Mouse (Mus musculus) limb, embryonic 10.5 days (tissue): ENCODE results near the gene Ccdc146. TPM values are rescaled to one million over a fixed set of nuclear protein-coding genes. Genes with fewer than 3 reads are reported as not detected.

Experiments used
- DNase-seq: peaks from one replicate; pipeline ENCODE4 v3.0.0-alpha.2; 2017; ENCODE audit warnings: low spot score
- H3K27ac ChIP-seq: fragments of 300-500 bp; sonication (generic); 2 replicates; pipeline ENCODE4 v1.5.1; 2016; ENCODE audit warnings: mild to moderate bottlenecking
- H3K27me3 ChIP-seq: fragments of 300-500 bp; sonication (generic); 2 replicates; pipeline ENCODE4 v1.6.1; 2016; ENCODE audit warnings: low read depth, mild to moderate bottlenecking; ENCODE audit not compliant: poor library complexity, severe bottlenecking
- H3K36me3 ChIP-seq: fragments of 300-500 bp; sonication (generic); 2 replicates; pipeline ENCODE4 v1.6.1; 2016; ENCODE audit warnings: mild to moderate bottlenecking, moderate library complexity
- H3K4me1 ChIP-seq: fragments of 300-500 bp; sonication (generic); 2 replicates; pipeline ENCODE4 v1.6.1; 2016
- H3K4me3 ChIP-seq: fragments of 300-500 bp; sonication (generic); 2 replicates; pipeline ENCODE4 v1.5.1; 2016; ENCODE audit warnings: mild to moderate bottlenecking, moderate library complexity
- H3K9me3 ChIP-seq: fragments of 300-500 bp; sonication (generic); replicated peaks from 2 replicates; pipeline ENCODE4 v1.6.1; 2016; ENCODE audit warnings: mild to moderate bottlenecking
- WGBS: fragments of 180-500 bp; shearing (Covaris S2); methylation state at CpG from one replicate; pipeline ENCODE4 v1.1.7; 2016; 5-methylcytosine and 5-hydroxymethylcytosine counted together
- polyA plus RNA-seq: library from polyadenylated mRNA; unstranded; fragments of >200 nt; fragmentation: Nextera tagmentation; extraction: Ambion mirVana; gene quantifications from 2 replicates; pipeline ENCODE4 v1.2.1, GENCODE M21; 2016

Ccdc146 gene
- polyA plus RNA-seq, 1 experiment from 2014 or later = not detected

DNA sequence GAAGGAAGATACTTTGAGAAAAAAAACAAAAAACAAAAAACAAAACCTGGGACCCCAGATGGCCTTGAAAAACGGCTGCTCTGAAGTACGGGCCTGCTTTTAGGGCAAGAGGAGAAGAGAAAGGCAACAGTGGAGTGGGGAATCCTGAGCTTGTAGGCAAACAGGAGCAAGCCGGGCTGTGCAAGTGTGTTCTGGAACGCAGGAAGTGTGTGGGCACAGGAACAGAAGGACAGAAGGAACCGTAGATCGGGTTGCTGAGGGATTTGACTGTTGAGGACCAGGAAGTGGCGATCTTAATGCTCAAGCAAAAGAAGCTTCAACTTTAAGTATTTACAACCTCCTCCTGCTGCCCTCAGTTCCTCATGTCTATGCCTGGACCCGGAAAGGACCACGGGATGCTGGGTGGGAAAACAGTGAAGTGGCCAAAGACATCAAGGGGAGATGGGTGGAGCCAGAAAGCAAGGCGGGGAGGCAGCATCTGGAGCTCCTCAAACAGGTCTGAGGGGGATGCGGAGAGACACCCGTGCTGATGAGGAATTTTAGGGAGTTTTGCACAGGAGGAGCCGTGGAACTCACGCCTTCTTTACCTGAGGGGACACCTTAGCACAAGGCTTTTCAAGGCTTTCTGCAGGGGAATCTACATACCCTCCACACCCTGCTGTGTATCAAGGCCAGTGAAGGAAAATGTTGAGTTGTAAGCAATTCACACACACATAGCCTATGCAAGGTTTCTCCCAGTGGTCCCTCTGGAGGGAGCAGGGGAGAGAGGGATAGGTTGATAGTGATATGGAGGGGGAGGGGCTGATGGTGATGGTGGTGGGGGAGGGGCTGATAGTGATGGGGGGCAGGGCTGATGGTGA is 40.9 kb downstream of the Ccdc146 start:
- H3K27me3 ChIP-seq = peaks cover 44% of the 10 kb centered on the region; the same call in 1 of the 2 replicates
- no peaks in the 10 kb centered on the region for H3K36me3 ChIP-seq
- H3K4me3 ChIP-seq = 0 out of 2 replicates have a peak overlapping the region, but pooled peaks have one; percentile 5
- no peak overlapping the region for H3K27ac ChIP-seq
- DNase-seq = peak; percentile 32
- H3K4me1 ChIP-seq = peaks cover 15% of the 10 kb centered on the region
- H3K9me3 ChIP-seq = no peaks in the 10 kb centered on the region
- WGBS = 27% methylated on average over 14 of the region's 14 CpGs

DNA sequence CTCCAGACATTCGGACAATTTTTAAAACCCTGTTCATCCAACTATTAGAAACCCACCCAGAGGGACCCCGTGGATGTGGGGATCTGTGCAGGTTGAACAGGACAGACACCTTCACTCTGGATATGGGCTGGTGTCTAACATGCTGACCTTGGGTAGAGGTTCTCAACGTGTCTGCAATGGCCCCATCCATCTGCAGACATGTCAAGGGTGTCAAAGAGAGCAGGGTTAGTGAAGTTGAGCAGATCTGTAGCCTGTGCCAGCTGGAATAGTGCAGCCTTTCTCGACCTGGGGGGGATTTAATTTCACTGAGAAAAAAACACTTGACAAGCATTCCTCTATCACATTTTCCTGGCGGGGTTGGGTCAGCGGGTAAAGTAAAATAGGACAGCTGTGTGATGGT is 41.8 kb downstream of the Ccdc146 start:
- no peak for DNase-seq
- no peak overlapping the region for H3K27ac ChIP-seq
- 55% methylated on average over 6 of the region's 6 CpGs for WGBS

GRCm38 (mm10) chr5:21381986-21382385 is 42.5 kb downstream of the Ccdc146 start:
- 35% methylated on average over 6 of the region's 6 CpGs for WGBS

More for the DNA sequence above, 41.8 kb downstream of the Ccdc146 start:
- H3K36me3 ChIP-seq = no peaks in the 10 kb centered on the region
- no peaks in the 10 kb centered on the region for H3K9me3 ChIP-seq
- peaks cover 44% of the 10 kb centered on the region; the same call in 1 of the 2 replicates for H3K27me3 ChIP-seq
- peaks cover 15% of the 10 kb centered on the region for H3K4me1 ChIP-seq
- H3K4me3 ChIP-seq = no peak overlapping the region

GRCm38 (mm10) chr5:21378397-21378796 is 46.1 kb downstream of the Ccdc146 start:
- no peak overlapping the region for H3K4me3 ChIP-seq
- no peak for DNase-seq
- H3K9me3 ChIP-seq = no peaks in the 10 kb centered on the region
- peaks cover 42% of the 10 kb centered on the region for H3K27me3 ChIP-seq
- no peak overlapping the region for H3K27ac ChIP-seq
- H3K36me3 ChIP-seq = no peaks in the 10 kb centered on the region
- peaks cover 8% of the 10 kb centered on the region for H3K4me1 ChIP-seq
- WGBS = 75% methylated on average over 2 of the region's 2 CpGs

More at GRCm38 (mm10) chr5:21381986-21382385, 42.5 kb downstream of the Ccdc146 start:
- Histone ChIP-seq H3K27ac (no peak overlapping the region), H3K36me3 (no peaks in the 10 kb centered on the region), H3K9me3 (no peaks in the 10 kb centered on the region), H3K4me3 (no peak overlapping the region), H3K27me3 (peaks cover 44% of the 10 kb centered on the region; the same call in 1 of the 2 replicates), H3K4me1 (peaks cover 15% of the 10 kb centered on the region)
- DNase-seq = no peak

- WGBS = 83% methylated on average over 4 of the region's 4 CpGs
- H3K4me1 ChIP-seq = peaks cover 8% of the 10 kb centered on the region
Observed at GRCm38 (mm10) chr5:21376935-21377334, 47.5 kb downstream of the Ccdc146 start.

GRCm38 (mm10) chr5:21373180-21373518 is 51.3 kb downstream of the Ccdc146 start:
- Histone ChIP-seq H3K27me3 (peaks cover 50% of the 10 kb centered on the region), H3K4me3 (peak overlapping the region; percentile 60), H3K36me3 (no peaks in the 10 kb centered on the region), H3K9me3 (no peaks in the 10 kb centered on the region), H3K27ac (no peak overlapping the region), H3K4me1 (peaks cover 8% of the 10 kb centered on the region)
- DNase-seq = no peak
- WGBS = 74% methylated on average over 7 of the region's 7 CpGs

More at GRCm38 (mm10) chr5:21376935-21377334, 47.5 kb downstream of the Ccdc146 start:
- Histone ChIP-seq H3K27me3 (peaks cover 52% of the 10 kb centered on the region), H3K9me3 (no peaks in the 10 kb centered on the region), H3K36me3 (no peaks in the 10 kb centered on the region), H3K27ac (no peak overlapping the region), H3K4me3 (no peak overlapping the region)
- no peak for DNase-seq

DNA sequence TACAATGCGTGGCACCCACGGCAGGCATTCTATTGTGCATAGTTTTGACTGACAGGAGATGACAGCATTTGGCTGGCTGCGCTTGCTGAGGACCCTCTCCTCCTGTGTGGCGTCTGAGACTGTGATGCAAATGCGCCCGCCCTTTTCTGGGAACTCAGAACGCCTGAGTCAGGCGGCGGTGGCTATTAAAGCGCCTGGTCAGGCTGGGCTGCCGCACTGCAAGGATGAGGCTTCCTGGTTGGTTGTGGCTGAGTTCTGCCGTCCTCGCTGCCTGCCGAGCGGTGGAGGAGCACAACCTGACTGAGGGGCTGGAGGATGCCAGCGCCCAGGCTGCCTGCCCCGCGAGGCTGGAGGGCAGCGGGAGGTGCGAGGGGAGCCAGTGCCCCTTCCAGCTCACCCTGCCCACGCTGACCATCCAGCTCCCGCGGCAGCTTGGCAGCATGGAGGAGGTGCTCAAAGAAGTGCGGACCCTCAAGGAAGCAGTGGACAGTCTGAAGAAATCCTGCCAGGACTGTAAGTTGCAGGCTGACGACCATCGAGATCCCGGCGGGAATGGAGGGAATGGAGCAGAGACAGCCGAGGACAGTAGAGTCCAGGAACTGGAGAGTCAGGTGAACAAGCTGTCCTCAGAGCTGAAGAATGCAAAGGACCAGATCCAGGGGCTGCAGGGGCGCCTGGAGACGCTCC is 51.8 kb downstream of the Ccdc146 start, which contains the start of gene Fgl2:
Gene Fgl2, plus strand, starts transcription at position 150 of the 687 bp plus-strand sequence.
- DNase-seq = peak; percentile 74
- H3K27me3 ChIP-seq = peaks cover 50% of the 10 kb centered on the region
- H3K27ac ChIP-seq = peak within 1 kb of the TSS; percentile 66
- no peaks in the 10 kb centered on the region for H3K36me3 ChIP-seq
- H3K9me3 ChIP-seq = no peaks in the 10 kb centered on the region
- H3K4me3 ChIP-seq = peak within 1 kb of the TSS; percentile 60
- WGBS = 8% methylated on average over 31 of the region's 31 CpGs
- peaks cover 8% of the 10 kb centered on the region for H3K4me1 ChIP-seq

DNA sequence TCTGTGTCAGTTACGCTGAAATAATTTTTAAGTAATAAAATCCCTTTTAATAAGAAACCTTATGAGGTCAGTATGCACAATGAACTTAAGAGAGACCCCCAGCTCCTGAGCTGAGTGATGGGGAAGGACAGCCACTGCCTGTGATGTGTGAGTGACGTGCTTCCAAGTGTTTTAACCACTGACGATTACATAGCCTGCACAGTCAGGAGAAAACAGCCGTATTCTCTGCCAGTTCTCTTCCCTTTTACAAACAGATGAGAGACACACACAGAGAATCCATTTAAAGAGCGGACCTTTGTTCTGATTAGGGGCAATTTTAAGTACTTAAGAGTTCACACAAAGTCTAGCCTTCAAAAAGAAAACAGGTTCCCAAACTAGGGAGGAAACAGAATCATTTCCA is 52.6 kb downstream of the Ccdc146 start:
- no peak for DNase-seq
- peaks cover 8% of the 10 kb centered on the region for H3K4me1 ChIP-seq
- WGBS = 51% methylated on average over 5 of the region's 5 CpGs
- H3K9me3 ChIP-seq = no peaks in the 10 kb centered on the region
- H3K27ac ChIP-seq = no peak overlapping the region
- H3K27me3 ChIP-seq = peaks cover 50% of the 10 kb centered on the region
- no peaks in the 10 kb centered on the region for H3K36me3 ChIP-seq
- H3K4me3 ChIP-seq = 0 out of 2 replicates have a peak overlapping the region, but pooled peaks have one; percentile 60

- Histone ChIP-seq H3K4me1 (peaks cover 8% of the 10 kb centered on the region), H3K9me3 (no peaks in the 10 kb centered on the region), H3K27me3 (peaks cover 50% of the 10 kb centered on the region), H3K4me3 (no peak overlapping the region), H3K36me3 (no peaks in the 10 kb centered on the region), H3K27ac (no peak overlapping the region)
- 92% methylated on average over 5 of the region's 5 CpGs for WGBS
- DNase-seq = no peak
Observed at GRCm38 (mm10) chr5:21370218-21370947, 54.1 kb downstream of the Ccdc146 start.

DNA sequence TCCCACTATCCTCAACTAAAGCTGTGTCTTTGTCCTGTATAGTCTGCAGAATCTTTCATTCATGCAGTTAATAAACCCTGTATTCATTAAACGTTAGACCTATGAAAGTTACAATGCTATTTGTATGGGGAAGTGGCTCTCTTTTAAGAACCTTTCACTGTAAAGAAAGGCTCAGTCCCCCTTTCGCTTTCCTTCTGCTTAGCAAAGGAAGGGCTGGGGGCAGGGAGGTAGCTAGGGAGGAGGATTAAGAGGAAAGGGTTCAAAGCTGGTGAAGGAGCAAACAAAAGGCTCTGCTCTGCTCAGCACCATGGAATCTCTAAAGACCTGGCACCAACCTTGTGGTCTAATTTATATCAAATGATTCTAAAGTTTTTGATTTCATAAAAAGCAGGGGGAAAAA is 57.0 kb downstream of the Ccdc146 start:
- no peak overlapping the region for H3K27ac ChIP-seq
- 50% methylated on average over 2 of the region's 2 CpGs for WGBS

GRCm38 (mm10) chr5:21366338-21367053 is 58.0 kb downstream of the Ccdc146 start:
- no peaks in the 10 kb centered on the region for H3K4me1 ChIP-seq
- no peak overlapping the region for H3K4me3 ChIP-seq
- H3K27me3 ChIP-seq = peaks cover 14% of the 10 kb centered on the region; the same call in 1 of the 2 replicates
- DNase-seq = no peak
- no peak overlapping the region for H3K27ac ChIP-seq
- H3K9me3 ChIP-seq = no peaks in the 10 kb centered on the region
- WGBS = 66% methylated on average over 4 of the region's 4 CpGs
- no peaks in the 10 kb centered on the region for H3K36me3 ChIP-seq

More for the DNA sequence above, 57.0 kb downstream of the Ccdc146 start:
- no peak overlapping the region for H3K4me3 ChIP-seq
- H3K36me3 ChIP-seq = no peaks in the 10 kb centered on the region
- DNase-seq = no peak
- peaks cover 4% of the 10 kb centered on the region for H3K4me1 ChIP-seq
- peaks cover 25% of the 10 kb centered on the region for H3K27me3 ChIP-seq
- H3K9me3 ChIP-seq = no peaks in the 10 kb centered on the region

GRCm38 (mm10) chr5:21363343-21363742 is 61.1 kb downstream of the Ccdc146 start:
- DNase-seq = no peak
- Histone ChIP-seq H3K4me1 (no peaks in the 10 kb centered on the region), H3K4me3 (no peak overlapping the region), H3K9me3 (no peaks in the 10 kb centered on the region), H3K27me3 (no peaks in the 10 kb centered on the region), H3K36me3 (no peaks in the 10 kb centered on the region), H3K27ac (no peak overlapping the region)
- 83% methylated on average over 3 of the region's 3 CpGs for WGBS
